Mouse (Mus musculus) kidney, postnatal 10 days (tissue): ENCODE results near the gene Tex19.2.

Source experiments
- DNase-seq: peaks from one replicate; pipeline ENCODE4 v3.0.0; 2021; ENCODE audit warnings: mixed read lengths

Gene Tex19.2

GRCm38 (mm10) chr11:121118577-121118976 lies at the start of gene Tex19.2:
Gene Tex19.2 (minus strand): TSS chr11:121118677.
- DNase-seq, result no peak

DNA sequence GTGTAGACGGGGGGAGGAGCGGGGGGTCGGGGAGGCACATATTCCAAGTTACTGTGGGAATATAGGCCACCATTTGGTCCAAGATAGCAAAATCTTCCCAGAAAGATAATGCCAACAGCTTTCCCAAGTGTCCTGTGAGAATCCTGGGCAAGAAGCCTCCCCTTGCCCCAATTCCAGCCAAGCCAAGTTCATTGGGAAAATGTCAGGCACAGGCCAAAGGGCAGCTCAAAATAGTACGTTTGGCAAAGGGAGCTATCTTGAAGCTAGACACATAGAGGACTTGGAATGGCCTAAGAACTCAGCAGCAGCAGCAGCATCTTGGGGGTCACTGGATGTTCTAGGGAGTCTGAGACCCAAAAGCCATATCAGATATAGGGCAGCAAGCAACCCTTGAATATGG lies 45.3 kb upstream of the Tex19.2 start:
- no peak for DNase-seq

GRCm38 (mm10) chr11:121160636-121161346 lies 42.3 kb upstream of the Tex19.2 start:
- no peak for DNase-seq

DNA sequence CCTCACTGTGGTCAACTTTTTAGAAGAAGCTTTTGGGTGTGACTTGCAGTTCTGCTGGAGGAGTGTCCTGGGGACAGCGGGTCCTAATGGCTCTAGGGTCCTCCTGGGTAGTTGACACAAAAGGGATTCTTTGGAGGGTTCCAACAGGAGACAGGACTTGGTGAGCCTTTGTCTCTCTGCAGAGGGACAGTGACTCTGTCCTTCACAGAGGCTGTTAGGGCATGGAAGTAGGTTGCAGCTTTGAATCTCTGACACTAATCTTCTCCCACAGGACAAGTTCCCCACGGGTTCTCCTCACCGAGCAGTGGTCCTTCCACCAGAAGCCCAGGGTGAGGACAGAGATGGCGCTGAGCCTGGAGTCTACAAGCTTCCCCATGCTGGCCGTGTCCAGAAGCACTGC lies 41.5 kb upstream of the Tex19.2 start, which contains the start of gene Uts2r:
Uts2r (plus strand) TSS at position 301 of the 400 bp plus-strand sequence.
- no peak for DNase-seq

DNA sequence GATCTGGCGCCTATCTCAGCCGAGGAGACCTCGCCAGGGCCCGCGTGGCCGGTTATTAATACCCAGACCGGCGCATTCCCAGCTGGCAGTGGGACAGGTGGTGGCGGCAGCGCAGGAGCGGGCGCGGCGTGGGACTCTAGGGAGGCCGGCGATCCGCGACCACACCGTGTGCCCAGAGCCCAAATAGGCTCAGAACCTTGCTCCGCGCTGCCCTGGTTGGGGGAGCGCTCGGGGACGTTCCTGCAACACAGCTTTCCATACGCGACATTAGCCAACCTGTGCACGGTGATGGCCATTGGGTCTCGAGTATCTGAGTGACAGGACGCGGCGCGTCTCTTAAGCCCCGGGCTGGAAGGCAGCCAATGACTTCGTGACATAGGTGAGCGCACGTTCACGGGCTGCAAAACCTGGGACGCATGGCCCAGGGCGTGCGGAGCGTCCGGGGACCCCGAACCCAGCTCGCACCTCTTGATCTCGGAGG lies 38.0 kb upstream of the Tex19.2 start:
- peak; percentile 32 for DNase-seq

GRCm38 (mm10) chr11:121154203-121154602 lies 35.7 kb upstream of the Tex19.2 start:
- DNase-seq, result no peak

DNA sequence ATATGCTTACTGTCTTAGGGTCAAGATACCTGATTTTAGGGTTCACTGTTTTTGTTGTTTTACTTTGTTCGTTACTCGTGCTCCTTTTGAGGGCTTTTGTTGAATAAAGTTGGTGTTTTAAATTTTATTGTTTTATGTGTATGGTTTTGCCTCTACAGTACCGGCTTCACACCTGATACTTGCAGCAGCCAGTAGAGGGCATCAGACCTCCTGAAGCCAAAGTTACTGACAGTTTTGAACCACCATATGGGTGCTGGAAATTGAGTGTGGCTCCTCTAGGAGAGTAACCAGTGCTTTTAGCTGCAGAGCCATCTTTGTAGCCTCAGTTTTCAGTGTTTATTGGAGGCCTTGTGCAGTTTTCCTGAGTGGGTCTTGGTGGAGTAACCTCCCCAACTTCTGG lies 29.7 kb upstream of the Tex19.2 start:
- DNase-seq, result no peak

DNA sequence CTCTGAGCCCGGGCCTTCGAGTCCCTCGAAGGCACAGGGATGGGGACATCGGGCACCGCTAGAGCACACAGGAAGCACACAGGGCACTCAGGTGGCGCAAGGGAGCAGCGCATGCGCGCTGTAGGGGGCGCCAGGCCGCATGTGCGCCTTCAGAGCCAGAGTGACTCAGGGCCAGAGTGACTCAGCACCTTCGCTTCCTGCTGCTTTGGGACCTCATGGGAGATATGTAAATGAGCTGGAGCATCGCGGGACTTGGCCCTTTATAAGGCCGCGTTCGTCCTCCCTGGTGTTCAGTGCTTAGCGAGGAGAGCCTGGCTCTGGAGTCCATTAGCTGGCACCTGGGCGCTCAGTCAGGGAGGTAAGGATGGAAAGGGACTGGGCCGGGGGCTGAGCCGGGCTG lies 27.4 kb upstream of the Tex19.2 start, which contains the start of gene Tex19.1:
Tex19.1 (plus strand) TSS at position 279 of the 400 bp plus-strand sequence.
- no peak for DNase-seq

GRCm38 (mm10) chr11:121143325-121144015 lies 25.0 kb upstream of the Tex19.2 start:
- no peak for DNase-seq

DNA sequence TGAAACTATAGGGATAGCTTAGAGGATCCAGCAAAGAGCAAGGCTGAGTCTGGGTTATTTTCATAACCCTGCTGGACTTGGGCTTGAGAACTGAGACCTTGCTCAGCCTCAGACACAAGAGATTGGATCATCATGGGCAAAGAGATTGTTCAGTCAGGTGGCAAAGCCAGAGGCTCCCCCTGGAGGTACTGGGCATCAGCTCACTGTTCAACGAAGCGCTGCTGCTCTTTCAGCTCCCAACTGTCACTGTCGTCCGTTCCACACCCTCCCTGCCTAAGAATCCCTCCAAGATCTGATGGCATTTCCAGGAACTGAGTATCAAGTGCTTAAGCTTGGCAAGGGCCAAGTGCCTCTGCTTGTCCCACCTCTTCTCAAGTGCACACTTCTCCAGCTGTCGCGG lies 20.3 kb upstream of the Tex19.2 start:
- peak; percentile 36 for DNase-seq

- no peak for DNase-seq
These were observed 19.2 kb upstream of the Tex19.2 start for GRCm38 (mm10) chr11:121137682-121138081.

DNA sequence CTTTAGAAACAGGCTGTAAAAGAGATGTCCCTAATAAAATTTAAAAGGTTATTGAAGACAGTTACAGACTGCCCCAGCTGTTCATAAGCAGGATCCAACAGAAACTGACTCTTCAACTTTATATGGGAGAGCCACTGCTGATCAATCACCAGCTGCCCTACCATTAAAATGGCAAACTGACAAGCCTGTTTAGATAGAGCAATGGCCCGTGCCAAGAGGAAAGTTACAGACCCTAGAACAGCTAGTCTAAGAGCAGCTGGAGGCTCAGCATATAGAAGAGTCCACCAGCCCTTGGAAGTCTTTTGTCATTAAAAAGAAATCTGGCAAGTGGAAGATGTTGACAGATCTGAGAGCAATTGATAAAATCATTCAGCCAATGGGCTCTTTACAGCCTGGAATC lies 16.1 kb upstream of the Tex19.2 start:
- DNase-seq, result no peak

GRCm38 (mm10) chr11:121129616-121130015 lies 11.1 kb upstream of the Tex19.2 start:
- DNase-seq, result no peak

DNA sequence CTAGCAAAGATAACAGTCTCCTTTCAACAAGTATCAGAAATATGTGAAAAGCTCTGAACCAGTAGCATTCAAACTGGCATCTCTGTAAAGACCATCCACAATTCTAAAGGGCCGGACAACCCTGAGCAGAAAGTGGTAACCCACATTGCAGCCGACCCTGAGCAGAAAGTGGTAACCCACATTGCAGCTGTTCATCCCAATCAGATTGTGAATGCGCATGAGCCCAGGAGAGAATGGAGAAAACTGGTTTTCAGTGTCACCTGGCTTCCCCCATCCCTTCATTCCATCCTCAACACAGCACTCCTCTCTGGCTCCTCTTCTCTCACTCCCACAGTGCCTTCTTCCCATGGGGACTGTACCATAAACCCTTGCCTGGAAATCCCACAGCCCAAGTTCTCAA lies 9.0 kb upstream of the Tex19.2 start:
- DNase-seq, result no peak

GRCm38 (mm10) chr11:121126395-121126794 lies 7.9 kb upstream of the Tex19.2 start:
- DNase-seq, result no peak

DNA sequence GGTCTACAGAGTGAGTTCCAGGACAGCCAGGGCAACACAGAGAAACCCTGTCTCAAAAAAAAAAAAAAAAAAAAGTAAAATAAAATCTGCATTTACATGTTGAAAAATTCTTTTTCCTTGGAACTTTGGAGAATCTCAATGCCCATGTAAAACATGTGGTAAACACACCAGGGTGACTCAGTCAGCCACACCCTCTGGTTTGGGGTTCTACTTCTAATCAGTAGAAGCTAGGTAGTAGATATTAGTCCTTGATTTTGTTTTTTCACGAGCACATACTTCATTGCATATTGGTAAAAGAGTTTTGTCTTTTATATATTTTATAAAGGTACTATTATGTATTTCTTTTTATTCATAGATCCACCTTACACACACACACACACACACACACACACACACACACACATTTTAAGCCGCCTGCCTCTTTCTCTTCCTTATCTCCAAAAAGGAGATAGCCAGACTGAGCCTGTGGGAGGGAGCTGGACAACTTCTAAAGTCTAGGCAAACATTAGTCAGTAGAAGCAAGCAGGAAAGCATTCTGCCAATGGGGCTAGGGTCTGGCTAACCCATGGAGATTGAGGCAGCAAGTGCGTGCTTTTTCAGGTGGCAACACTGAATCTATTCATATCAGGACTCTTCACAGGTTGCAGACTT lies 7.2 kb upstream of the Tex19.2 start:
- no peak for DNase-seq

DNA sequence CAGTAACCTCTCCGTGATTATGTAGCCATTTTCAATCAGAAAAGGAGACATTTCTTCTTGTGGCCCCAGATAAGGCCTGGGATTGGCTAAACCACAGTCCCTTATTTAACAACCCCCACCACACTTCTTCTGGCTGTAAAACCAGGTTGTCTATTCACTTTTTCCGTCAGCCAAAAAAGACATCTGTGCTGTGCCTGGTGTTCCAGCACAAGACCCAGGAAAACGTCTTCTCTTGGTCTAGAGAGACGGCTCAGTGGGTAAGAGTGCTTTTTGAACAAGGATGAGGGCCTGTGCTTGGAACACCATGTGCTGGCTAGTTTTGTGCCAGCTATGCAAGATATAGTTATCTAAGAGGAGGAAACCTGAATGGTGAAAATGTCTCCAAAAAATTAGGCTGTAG lies 5.0 kb upstream of the Tex19.2 start:
- DNase-seq, result no peak

DNA sequence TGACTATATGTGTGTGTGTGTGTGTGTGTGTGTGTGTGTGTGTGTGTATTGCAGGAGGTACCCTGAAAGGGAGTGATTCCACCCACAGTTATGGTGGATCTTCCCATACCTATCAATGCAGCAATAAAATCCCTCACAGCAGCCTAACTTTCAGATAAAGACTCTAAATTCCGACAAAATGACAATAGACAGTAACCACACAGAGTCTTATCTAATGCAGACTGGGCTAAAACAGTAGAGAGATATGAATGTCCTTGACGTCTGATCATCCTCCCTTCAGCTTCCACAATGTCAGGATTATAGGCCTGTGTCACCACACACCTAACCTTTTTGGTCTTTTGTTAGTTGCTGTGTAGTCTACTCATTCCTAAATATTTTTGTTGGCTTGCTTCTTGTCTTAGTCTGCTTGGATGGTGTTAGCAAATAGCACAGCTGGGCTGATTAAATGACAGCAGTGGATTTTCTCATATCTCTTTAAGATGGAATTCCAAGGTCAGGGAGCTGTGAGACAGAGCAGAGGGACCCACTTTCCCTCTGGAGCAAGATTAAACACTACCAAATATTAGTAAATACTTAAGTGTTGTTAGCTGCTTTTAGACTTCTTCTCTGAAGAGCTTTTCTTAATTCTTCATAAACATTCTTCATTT lies 3.7 kb upstream of the Tex19.2 start:
- no peak for DNase-seq

DNA sequence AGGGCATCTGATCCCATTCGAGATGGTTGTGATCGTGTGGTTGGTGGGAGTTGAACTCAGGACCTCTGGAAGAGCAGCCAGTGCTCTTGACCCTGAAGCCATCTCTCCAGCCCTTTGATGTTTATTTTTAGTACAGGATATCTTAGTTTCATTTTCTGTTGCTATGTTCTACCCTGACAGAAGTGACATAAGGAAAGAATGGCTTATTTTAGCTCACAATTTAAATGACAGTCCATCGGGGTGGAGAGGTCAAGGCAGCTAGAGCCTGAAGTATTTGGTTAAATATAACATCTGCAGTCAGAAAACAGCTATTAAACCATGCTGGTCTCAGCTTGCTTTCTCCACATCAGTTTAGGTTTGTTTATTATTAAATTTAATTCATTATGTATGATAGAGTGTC lies 2.7 kb upstream of the Tex19.2 start:
- no peak for DNase-seq

DNA sequence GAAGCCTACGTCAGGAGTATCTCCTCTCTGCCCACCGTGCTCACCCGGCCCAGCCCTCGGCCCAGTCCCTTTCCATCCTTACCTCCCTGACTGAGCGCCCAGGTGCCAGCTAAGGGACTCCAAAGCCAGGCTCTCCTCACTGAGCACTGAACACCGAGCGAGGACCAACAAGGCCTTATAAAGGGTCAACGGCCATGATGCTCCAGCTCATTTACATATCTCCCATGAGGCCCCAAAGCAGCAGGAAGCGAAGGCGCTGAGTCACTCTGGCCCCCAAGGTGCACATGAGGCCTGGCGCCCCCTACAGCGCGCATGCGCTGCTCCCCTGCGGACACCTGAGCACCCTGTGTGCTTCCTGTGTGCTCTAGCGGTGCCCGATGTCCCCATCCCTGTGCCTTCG lies 371 bp downstream of the Tex19.2 start:
- DNase-seq, result no peak

GRCm38 (mm10) chr11:121112091-121112775 lies 6.2 kb downstream of the Tex19.2 start:
- DNase-seq, result no peak

GRCm38 (mm10) chr11:121111601-121112000 lies 6.9 kb downstream of the Tex19.2 start:
- no peak for DNase-seq

DNA sequence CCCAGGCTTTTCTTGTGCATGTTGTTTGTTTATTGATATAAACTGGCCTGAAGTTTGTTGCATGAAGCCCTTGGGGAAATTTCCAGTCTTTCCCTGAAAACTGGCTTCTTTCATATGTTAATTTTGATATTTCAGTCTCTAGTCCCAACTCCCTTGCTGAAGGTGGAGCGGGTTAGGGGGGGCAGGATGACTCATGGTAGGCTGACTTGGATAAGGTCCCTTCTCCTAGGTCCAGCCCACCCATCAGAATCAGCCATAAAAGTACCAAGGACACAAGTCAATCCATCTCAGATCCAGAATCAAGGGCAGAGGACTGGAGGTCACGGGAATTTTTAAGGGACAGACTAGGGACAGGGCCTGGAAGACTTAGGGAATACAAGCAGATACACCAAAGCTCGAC lies 7.4 kb downstream of the Tex19.2 start:
- no peak for DNase-seq
